Mouse (Mus musculus): ENCODE data around the gene Alkbh2. TPM values are rescaled to one million over a fixed set of nuclear protein-coding genes. Genes with fewer than 3 reads are reported as not detected.

Alkbh2 gene
- polyA plus RNA-seq, 1 experiment from 2014 or later: 2.5 TPM

- 43% methylated on average over 7 of the region's 7 CpGs for WGBS (ENCODE audit: insufficient replicate concordance)
- no peaks in the 10 kb centered on the region for H3K4me1 ChIP-seq (ENCODE audit: control insufficient read depth, low read depth, low read length)
- no peak overlapping the region for H3K27ac ChIP-seq (ENCODE audit: low read length)
- no peak overlapping the region for H3K4me3 ChIP-seq (ENCODE audit: low read depth, low read length)
- H3K9me3 ChIP-seq (replicated peaks; ENCODE audit: control insufficient read depth, low read length): no peaks in the 10 kb centered on the region
- H3K36me3 ChIP-seq (ENCODE audit: control insufficient read depth, insufficient read depth): no peaks in the 10 kb centered on the region; the same call in none of the 2 replicates
- no peaks in the 10 kb centered on the region for H3K27me3 ChIP-seq (ENCODE audit: control insufficient read depth, insufficient read depth, low read depth, low read length)
- H3K4me2 ChIP-seq (ENCODE audit: low read depth, low read length): no peak overlapping the region
- no peak overlapping the region for H3K9ac ChIP-seq (ENCODE audit: low read depth, low read length)
- no peak for ATAC-seq (ENCODE audit: low read depth)
Observed at GRCm38 (mm10) chr5:114116586-114116985, 11.4 kb downstream of the Alkbh2 start.

- H3K27me3 ChIP-seq (ENCODE audit: control insufficient read depth, insufficient read depth, low read depth, low read length): no peaks in the 10 kb centered on the region
- H3K4me3 ChIP-seq (ENCODE audit: low read depth, low read length): no peak overlapping the region
- no peak overlapping the region for H3K9ac ChIP-seq (ENCODE audit: low read depth, low read length)
- no peaks in the 10 kb centered on the region for H3K4me1 ChIP-seq (ENCODE audit: control insufficient read depth, low read depth, low read length)
- ATAC-seq (ENCODE audit: low read depth): no peak
- no peak overlapping the region for H3K27ac ChIP-seq (ENCODE audit: low read length)
- no peaks in the 10 kb centered on the region for H3K9me3 ChIP-seq (replicated peaks; ENCODE audit: control insufficient read depth, low read length)
- H3K36me3 ChIP-seq (ENCODE audit: control insufficient read depth, insufficient read depth): no peaks in the 10 kb centered on the region; the same call in 1 of the 2 replicates
- H3K4me2 ChIP-seq (ENCODE audit: low read depth, low read length): no peak overlapping the region
- 62% methylated on average over 5 of the region's 5 CpGs for WGBS (ENCODE audit: insufficient replicate concordance)
Observed at GRCm38 (mm10) chr5:114115030-114115429, 13.0 kb downstream of the Alkbh2 start.

GRCm38 (mm10) chr5:114113334-114113733 lies 14.7 kb downstream of the Alkbh2 start:
- no peaks in the 10 kb centered on the region; the same call in 1 of the 2 replicates for H3K9me3 ChIP-seq (replicated peaks; ENCODE audit: control insufficient read depth, low read length)
- no peaks in the 10 kb centered on the region for H3K4me1 ChIP-seq (ENCODE audit: control insufficient read depth, low read depth, low read length)
- no peaks in the 10 kb centered on the region for H3K27me3 ChIP-seq (ENCODE audit: control insufficient read depth, insufficient read depth, low read depth, low read length)
- peaks cover 16% of the 10 kb centered on the region for H3K36me3 ChIP-seq (ENCODE audit: control insufficient read depth, insufficient read depth)
- H3K4me3 ChIP-seq (ENCODE audit: low read depth, low read length): no peak overlapping the region
- no peak for ATAC-seq (ENCODE audit: low read depth)
- H3K9ac ChIP-seq (ENCODE audit: low read depth, low read length): no peak overlapping the region
- H3K27ac ChIP-seq (ENCODE audit: low read length): no peak overlapping the region
- WGBS (ENCODE audit: insufficient replicate concordance): 77% methylated on average over 6 of the region's 6 CpGs
- H3K4me2 ChIP-seq (ENCODE audit: low read depth, low read length): no peak overlapping the region

- peaks cover 22% of the 10 kb centered on the region for H3K36me3 ChIP-seq (ENCODE audit: control insufficient read depth, insufficient read depth)
- no peak overlapping the region for H3K4me3 ChIP-seq (ENCODE audit: low read depth, low read length)
- H3K9ac ChIP-seq (ENCODE audit: low read depth, low read length): no peak overlapping the region
- H3K27ac ChIP-seq (ENCODE audit: low read length): no peak overlapping the region
- H3K9me3 ChIP-seq (replicated peaks; ENCODE audit: control insufficient read depth, low read length): no peaks in the 10 kb centered on the region; the same call in 1 of the 2 replicates
- WGBS (ENCODE audit: insufficient replicate concordance): 78% methylated on average over 16 of the region's 16 CpGs
- H3K4me2 ChIP-seq (ENCODE audit: low read depth, low read length): no peak overlapping the region
- no peaks in the 10 kb centered on the region for H3K27me3 ChIP-seq (ENCODE audit: control insufficient read depth, insufficient read depth, low read depth, low read length)
- no peak for ATAC-seq (ENCODE audit: low read depth)
- no peaks in the 10 kb centered on the region for H3K4me1 ChIP-seq (ENCODE audit: control insufficient read depth, low read depth, low read length)
Observed at GRCm38 (mm10) chr5:114106391-114106935, 21.6 kb downstream of the Alkbh2 start.

GRCm38 (mm10) chr5:114102807-114103206 lies 25.2 kb downstream of the Alkbh2 start:
- peaks cover 4% of the 10 kb centered on the region; the same call in 1 of the 2 replicates for H3K36me3 ChIP-seq (ENCODE audit: control insufficient read depth, insufficient read depth)
- H3K9ac ChIP-seq (ENCODE audit: low read depth, low read length): no peak overlapping the region
- no peak overlapping the region for H3K4me2 ChIP-seq (ENCODE audit: low read depth, low read length)
- no peak overlapping the region for H3K4me3 ChIP-seq (ENCODE audit: low read depth, low read length)
- no peaks in the 10 kb centered on the region for H3K9me3 ChIP-seq (replicated peaks; ENCODE audit: control insufficient read depth, low read length)
- no peaks in the 10 kb centered on the region for H3K27me3 ChIP-seq (ENCODE audit: control insufficient read depth, insufficient read depth, low read depth, low read length)
- WGBS (ENCODE audit: insufficient replicate concordance): 29% methylated on average over 1 of the region's 1 CpGs
- peaks cover 12% of the 10 kb centered on the region for H3K4me1 ChIP-seq (ENCODE audit: control insufficient read depth, low read depth, low read length)
- no peak for ATAC-seq (ENCODE audit: low read depth)
- H3K27ac ChIP-seq (ENCODE audit: low read length): no peak overlapping the region

- Histone ChIP-seq H3K36me3 (ENCODE audit: control insufficient read depth, insufficient read depth) (peaks cover 4% of the 10 kb centered on the region; the same call in 1 of the 2 replicates), H3K9me3 (replicated peaks; ENCODE audit: control insufficient read depth, low read length) (no peaks in the 10 kb centered on the region), H3K27ac (ENCODE audit: low read length) (no peak overlapping the region), H3K4me1 (ENCODE audit: control insufficient read depth, low read depth, low read length) (peaks cover 12% of the 10 kb centered on the region), H3K27me3 (ENCODE audit: control insufficient read depth, insufficient read depth, low read depth, low read length) (no peaks in the 10 kb centered on the region), H3K4me3 (ENCODE audit: low read depth, low read length) (no peak overlapping the region), H3K4me2 (ENCODE audit: low read depth, low read length) (no peak overlapping the region), H3K9ac (ENCODE audit: low read depth, low read length) (no peak overlapping the region)
- ATAC-seq (ENCODE audit: low read depth): no peak
- WGBS (ENCODE audit: insufficient replicate concordance): 77% methylated on average over 4 of the region's 4 CpGs
Observed at GRCm38 (mm10) chr5:114101873-114102272, 26.1 kb downstream of the Alkbh2 start.

GRCm38 (mm10) chr5:114100390-114101099 lies 27.5 kb downstream of the Alkbh2 start:
- Histone ChIP-seq H3K4me1 (ENCODE audit: control insufficient read depth, low read depth, low read length) (peaks cover 12% of the 10 kb centered on the region), H3K9ac (ENCODE audit: low read depth, low read length) (peak overlapping the region; percentile 80), H3K27me3 (ENCODE audit: control insufficient read depth, insufficient read depth, low read depth, low read length) (no peaks in the 10 kb centered on the region), H3K27ac (ENCODE audit: low read length) (no peak overlapping the region), H3K4me3 (ENCODE audit: low read depth, low read length) (peak overlapping the region; percentile 78), H3K36me3 (ENCODE audit: control insufficient read depth, insufficient read depth) (peaks cover 2% of the 10 kb centered on the region; the same call in 1 of the 2 replicates), H3K9me3 (replicated peaks; ENCODE audit: control insufficient read depth, low read length) (no peaks in the 10 kb centered on the region), H3K4me2 (ENCODE audit: low read depth, low read length) (peak overlapping the region; percentile 77)
- 4% methylated on average over 64 of the region's 64 CpGs for WGBS (ENCODE audit: insufficient replicate concordance)
- ATAC-seq (ENCODE audit: low read depth): peak; percentile 64

GRCm38 (mm10) chr5:114099709-114100389 lies 28.2 kb downstream of the Alkbh2 start:
- no peaks in the 10 kb centered on the region for H3K27me3 ChIP-seq (ENCODE audit: control insufficient read depth, insufficient read depth, low read depth, low read length)
- no peaks in the 10 kb centered on the region for H3K36me3 ChIP-seq (ENCODE audit: control insufficient read depth, insufficient read depth)
- no peak overlapping the region for H3K27ac ChIP-seq (ENCODE audit: low read length)
- H3K4me1 ChIP-seq (ENCODE audit: control insufficient read depth, low read depth, low read length): peaks cover 12% of the 10 kb centered on the region
- no peaks in the 10 kb centered on the region for H3K9me3 ChIP-seq (replicated peaks; ENCODE audit: control insufficient read depth, low read length)
- H3K4me3 ChIP-seq (ENCODE audit: low read depth, low read length): peak overlapping the region; percentile 78
- WGBS (ENCODE audit: insufficient replicate concordance): 7% methylated on average over 37 of the region's 37 CpGs
- peak overlapping the region; percentile 80 for H3K9ac ChIP-seq (ENCODE audit: low read depth, low read length)
- H3K4me2 ChIP-seq (ENCODE audit: low read depth, low read length): peak overlapping the region; percentile 77
- peak; percentile 86 for ATAC-seq (ENCODE audit: low read depth)

Measured in liver, embryonic 16.5 days (tissue).